Mouse (Mus musculus) intestine, embryonic 15.5 days (tissue): ENCODE measurements around the gene Sfxn4. TPM values are rescaled to one million over a fixed set of nuclear protein-coding genes. Genes with fewer than 3 reads are reported as not detected.

Source experiments
- ATAC-seq: fragments of 200-750 bp; cut with Nextera tagmentation; 2 replicates; pipeline ENCODE4 v1.8.0; 2017; ENCODE audit warnings: moderate TSS enrichment, moderate library complexity
- H3K27ac ChIP-seq: fragments of 300-500 bp; sonication (generic); 2 replicates; pipeline ENCODE4 v1.5.1; 2015; ENCODE audit warnings: mild to moderate bottlenecking, inconsistent platforms
- H3K27me3 ChIP-seq: fragments of 300-500 bp; sonication (generic); replicated peaks from 2 replicates; pipeline ENCODE4 v1.6.1; 2015; ENCODE audit warnings: inconsistent platforms
- H3K36me3 ChIP-seq: fragments of 300-500 bp; sonication (generic); 2 replicates; pipeline ENCODE4 v1.6.1; 2015; ENCODE audit warnings: inconsistent platforms
- H3K4me1 ChIP-seq: fragments of 300-500 bp; sonication (generic); replicated peaks from 2 replicates; pipeline ENCODE4 v1.6.1; 2015; ENCODE audit warnings: inconsistent platforms
- H3K4me2 ChIP-seq: fragments of 300-500 bp; sonication (generic); replicated peaks from 2 replicates; pipeline ENCODE4 v1.6.1; 2015; ENCODE audit warnings: mild to moderate bottlenecking, inconsistent platforms
- H3K4me3 ChIP-seq: fragments of 300-500 bp; sonication (generic); replicated peaks from 2 replicates; pipeline ENCODE4 v1.5.1; 2015; ENCODE audit warnings: inconsistent platforms
- H3K9ac ChIP-seq: fragments of 300-500 bp; sonication (generic); 2 replicates; pipeline ENCODE4 v1.6.1; 2015; ENCODE audit warnings: inconsistent platforms
- H3K9me3 ChIP-seq: fragments of 300-500 bp; sonication (generic); 2 replicates; pipeline ENCODE4 v1.6.1; 2016; ENCODE audit warnings: inconsistent platforms
- WGBS: fragments of 180-500 bp; shearing (Covaris S2); methylation state at CpG from one replicate; pipeline ENCODE4 v1.1.7; 2015; 5-methylcytosine and 5-hydroxymethylcytosine counted together
- polyA plus RNA-seq: library from polyadenylated mRNA; unstranded; fragments of >200 nt; fragmentation: Nextera tagmentation; extraction: Ambion mirVana; gene quantifications from 2 replicates; pipeline ENCODE4 v1.2.1, GENCODE M21; 2015

The Sfxn4 gene
- polyA plus RNA-seq, 1 experiment from 2014 or later: 5.0 TPM

DNA sequence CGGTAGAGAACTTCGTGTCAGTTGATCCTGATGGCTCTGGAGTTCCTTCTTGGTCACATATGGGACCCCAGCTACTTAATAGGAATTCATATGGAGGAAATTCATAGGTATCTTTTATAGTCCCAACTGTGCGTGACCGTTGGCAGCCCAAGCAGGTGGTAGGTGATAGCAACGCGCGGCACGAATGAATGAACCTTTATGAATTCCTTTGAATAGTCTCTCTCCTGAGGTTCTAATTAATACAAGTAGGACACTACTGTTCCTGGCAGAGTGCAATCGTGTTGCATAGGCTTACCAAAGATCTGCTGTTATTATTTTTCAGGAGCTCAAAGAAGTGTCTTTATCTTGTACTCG, 49.3 kb downstream of the Sfxn4 start:
- no peaks in the 10 kb centered on the region for H3K36me3 ChIP-seq
- no peaks in the 10 kb centered on the region for H3K9me3 ChIP-seq
- peak overlapping the region; percentile 75 for H3K4me3 ChIP-seq
- no peaks in the 10 kb centered on the region for H3K27me3 ChIP-seq
- 0 out of 2 replicates have a peak, but pooled peaks cover 4% of the 10 kb centered on the region for H3K4me1 ChIP-seq
- H3K27ac ChIP-seq: 0 out of 2 replicates have a peak overlapping the region, but pooled peaks have one; percentile 76
- ATAC-seq: no peak
- peak overlapping the region; percentile 77 for H3K4me2 ChIP-seq
- H3K9ac ChIP-seq: peak overlapping the region; percentile 78
- 15% methylated on average over 10 of the region's 10 CpGs for WGBS

DNA sequence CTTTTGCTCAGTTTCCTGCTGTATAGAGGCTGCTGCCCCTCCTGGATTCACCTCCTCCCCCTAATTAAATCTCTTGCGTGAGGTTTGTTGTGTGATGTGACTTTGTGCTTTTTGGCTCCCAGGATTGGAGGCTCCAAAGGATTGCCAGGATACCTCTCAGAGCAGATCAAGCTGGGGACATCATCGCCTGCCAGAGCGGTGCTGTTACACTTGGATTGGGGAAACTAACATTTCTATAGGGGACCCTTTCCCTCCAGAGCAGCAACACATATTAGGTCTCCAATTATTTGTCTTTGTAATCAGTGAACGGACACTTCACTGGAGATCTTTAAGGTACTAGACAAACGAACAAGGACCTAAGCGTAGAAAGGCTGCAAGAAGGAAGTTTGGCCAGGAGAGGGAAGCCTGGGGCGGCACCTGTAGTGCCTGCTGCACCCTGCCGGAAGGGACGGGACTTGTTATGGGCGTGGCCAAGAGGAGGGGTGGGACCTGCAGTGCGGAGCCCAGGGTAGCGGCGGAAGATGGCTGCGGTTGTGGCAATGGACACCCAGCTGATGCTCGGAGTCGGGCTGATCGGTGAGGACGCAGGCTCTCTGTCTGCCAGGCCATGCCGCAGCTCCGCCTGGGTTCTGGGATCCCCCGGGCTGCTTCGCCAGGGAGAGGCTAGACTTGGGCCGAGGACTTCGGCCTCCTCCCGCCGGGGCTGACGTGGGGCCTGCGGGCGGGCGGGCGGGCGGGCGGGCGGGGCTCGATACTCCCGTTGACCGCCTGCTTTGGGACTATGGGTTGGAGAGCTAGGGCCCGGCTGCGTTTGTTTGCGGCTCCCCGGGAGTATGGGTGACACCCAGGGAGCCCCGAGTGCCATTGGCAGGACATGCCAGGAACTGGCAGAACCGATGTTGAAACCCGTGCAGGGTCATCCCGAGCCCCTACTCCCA, 49.9 kb downstream of the Sfxn4 start, which contains the start of gene Fam45a:
TSS of gene Fam45a (plus strand) at position 488 of the 938 bp plus-strand sequence.
- 2% methylated on average over 42 of the region's 45 CpGs for WGBS
- Histone ChIP-seq H3K4me2 (peak within 1 kb of the TSS; percentile 77), H3K4me1 (0 out of 2 replicates have a peak, but pooled peaks cover 4% of the 10 kb centered on the region), H3K9me3 (no peaks in the 10 kb centered on the region), H3K27ac (peak within 1 kb of the TSS; percentile 76), H3K36me3 (no peaks in the 10 kb centered on the region), H3K9ac (peak within 1 kb of the TSS; percentile 78), H3K27me3 (no peaks in the 10 kb centered on the region), H3K4me3 (peak within 1 kb of the TSS; percentile 75)
- ATAC-seq: peak; percentile 100

DNA sequence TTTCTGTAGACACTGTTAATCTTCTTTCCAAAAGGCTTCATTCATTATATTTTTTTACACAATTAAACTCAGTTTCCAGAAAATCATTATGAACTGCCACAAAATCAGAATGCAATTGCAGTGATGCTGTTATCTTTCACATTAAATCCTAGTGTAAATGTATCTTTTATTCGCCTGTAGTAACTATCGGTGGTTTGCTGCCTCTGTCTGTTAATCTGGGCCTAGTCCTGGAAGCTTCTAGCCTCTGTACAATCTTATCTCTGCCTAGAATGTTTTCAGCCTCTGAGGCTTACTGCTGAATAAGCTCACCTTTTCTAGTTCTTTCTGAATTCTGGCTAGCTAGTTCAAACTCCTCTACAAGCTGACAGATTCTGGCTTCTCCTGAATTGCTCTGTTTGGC, 51.4 kb downstream of the Sfxn4 start:
- H3K36me3 ChIP-seq: no peaks in the 10 kb centered on the region
- H3K27ac ChIP-seq: no peak overlapping the region
- H3K9me3 ChIP-seq: no peaks in the 10 kb centered on the region
- no peaks in the 10 kb centered on the region for H3K27me3 ChIP-seq
- no peak overlapping the region for H3K4me2 ChIP-seq
- H3K9ac ChIP-seq: no peak overlapping the region
- 91% methylated on average over 2 of the region's 2 CpGs for WGBS
- H3K4me1 ChIP-seq: 0 out of 2 replicates have a peak, but pooled peaks cover 4% of the 10 kb centered on the region
- H3K4me3 ChIP-seq: no peak overlapping the region
- no peak for ATAC-seq

DNA sequence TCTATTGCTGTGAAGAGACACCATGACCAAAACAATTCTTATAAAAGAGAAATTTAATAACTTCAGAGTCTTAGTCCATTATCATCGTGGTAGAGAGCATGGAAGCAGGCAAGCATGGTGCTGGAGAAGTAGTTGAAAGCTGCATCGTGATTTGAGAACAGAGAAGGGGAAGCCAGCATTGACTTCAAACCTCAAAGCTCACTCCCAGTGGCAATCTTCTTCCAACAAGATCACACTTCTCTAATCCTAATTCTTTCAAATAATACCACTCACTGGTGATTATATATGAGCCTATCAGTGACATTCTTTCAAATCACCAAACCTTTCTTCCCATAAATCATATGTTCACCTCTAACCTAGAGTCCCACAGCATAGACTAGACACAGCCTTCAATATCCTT, 56.4 kb downstream of the Sfxn4 start:
- no peak overlapping the region for H3K9ac ChIP-seq
- WGBS: 67% methylated on average over 2 of the region's 2 CpGs
- no peak overlapping the region for H3K4me3 ChIP-seq
- H3K27ac ChIP-seq: no peak overlapping the region
- no peaks in the 10 kb centered on the region for H3K36me3 ChIP-seq
- ATAC-seq: no peak
- H3K4me1 ChIP-seq: no peaks in the 10 kb centered on the region
- H3K4me2 ChIP-seq: no peak overlapping the region
- H3K27me3 ChIP-seq: no peaks in the 10 kb centered on the region
- H3K9me3 ChIP-seq: no peaks in the 10 kb centered on the region

GRCm38 (mm10) chr19:60799867-60800569, 61.3 kb downstream of the Sfxn4 start:
- 71% methylated on average over 7 of the region's 7 CpGs for WGBS
- no peaks in the 10 kb centered on the region for H3K4me1 ChIP-seq
- no peaks in the 10 kb centered on the region for H3K9me3 ChIP-seq
- H3K9ac ChIP-seq: no peak overlapping the region
- H3K4me2 ChIP-seq: no peak overlapping the region
- no peaks in the 10 kb centered on the region for H3K27me3 ChIP-seq
- ATAC-seq: no peak
- H3K36me3 ChIP-seq: no peaks in the 10 kb centered on the region
- no peak overlapping the region for H3K4me3 ChIP-seq
- no peak overlapping the region for H3K27ac ChIP-seq

GRCm38 (mm10) chr19:60797415-60797814, 63.9 kb downstream of the Sfxn4 start:
- H3K4me1 ChIP-seq: no peaks in the 10 kb centered on the region
- no peak overlapping the region for H3K4me3 ChIP-seq
- no peaks in the 10 kb centered on the region for H3K9me3 ChIP-seq
- no peaks in the 10 kb centered on the region for H3K27me3 ChIP-seq
- no peak overlapping the region for H3K4me2 ChIP-seq
- H3K9ac ChIP-seq: no peak overlapping the region
- 84% methylated on average over 2 of the region's 2 CpGs for WGBS
- no peak for ATAC-seq
- H3K36me3 ChIP-seq: no peaks in the 10 kb centered on the region
- no peak overlapping the region for H3K27ac ChIP-seq

DNA sequence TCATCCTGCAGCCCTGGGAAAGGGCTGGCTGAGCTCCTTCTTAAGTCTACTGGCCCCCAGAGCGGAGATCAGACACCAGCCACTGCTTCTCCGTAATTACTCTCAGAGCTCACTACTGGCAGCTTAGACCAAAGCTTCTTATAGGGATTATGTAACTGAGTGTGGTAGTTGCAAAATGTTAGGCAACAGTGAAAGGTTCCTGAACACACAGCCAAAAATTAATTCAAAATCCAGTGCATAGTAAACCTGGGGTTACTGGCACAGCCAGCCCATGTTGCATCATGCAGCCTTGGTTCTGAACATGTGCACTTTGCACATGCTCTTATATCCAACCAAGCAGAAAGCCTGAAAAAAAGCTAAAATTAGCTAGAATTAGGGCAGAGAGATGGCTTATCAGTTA, 66.0 kb downstream of the Sfxn4 start:
- Histone ChIP-seq H3K9ac (no peak overlapping the region), H3K4me2 (no peak overlapping the region), H3K27ac (no peak overlapping the region), H3K4me1 (no peaks in the 10 kb centered on the region), H3K36me3 (no peaks in the 10 kb centered on the region), H3K27me3 (no peaks in the 10 kb centered on the region), H3K9me3 (no peaks in the 10 kb centered on the region), H3K4me3 (no peak overlapping the region)
- WGBS: 84% methylated on average over 2 of the region's 2 CpGs
- no peak for ATAC-seq

DNA sequence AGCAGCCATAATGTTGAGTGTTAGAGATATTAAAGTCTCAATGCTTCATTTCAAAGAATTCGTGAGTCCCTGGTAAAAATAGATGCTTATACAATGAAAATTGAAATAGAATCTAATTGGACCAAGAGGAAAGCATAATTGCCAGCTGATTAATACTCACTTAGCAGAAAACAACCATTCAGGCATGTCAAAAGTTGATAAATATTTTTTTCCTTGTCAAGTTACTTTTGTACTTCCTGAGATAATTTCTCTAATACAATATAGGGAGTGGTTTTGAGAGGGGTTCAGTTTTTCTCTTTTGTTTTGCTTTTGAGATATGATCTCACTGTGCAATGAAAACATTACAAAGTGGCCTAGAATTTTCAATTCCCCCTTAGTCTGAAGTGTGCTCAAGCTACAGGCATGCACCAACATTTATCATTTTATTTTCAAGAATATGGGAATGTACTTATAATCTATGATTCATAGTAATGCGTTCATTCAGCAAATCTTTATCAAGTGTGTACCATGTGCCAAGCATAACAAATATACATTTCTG, 68.0 kb downstream of the Sfxn4 start:
- Histone ChIP-seq H3K4me2 (no peak overlapping the region), H3K4me3 (no peak overlapping the region), H3K9ac (no peak overlapping the region), H3K27me3 (no peaks in the 10 kb centered on the region), H3K9me3 (no peaks in the 10 kb centered on the region), H3K36me3 (no peaks in the 10 kb centered on the region), H3K4me1 (no peaks in the 10 kb centered on the region), H3K27ac (no peak overlapping the region)
- no peak for ATAC-seq
- WGBS: 79% methylated on average over 2 of the region's 2 CpGs

GRCm38 (mm10) chr19:60791164-60791563, 70.1 kb downstream of the Sfxn4 start:
- Histone ChIP-seq H3K36me3 (no peaks in the 10 kb centered on the region), H3K4me2 (peak overlapping the region; percentile 60), H3K4me3 (peak overlapping the region; percentile 91), H3K27ac (peak overlapping the region; percentile 98), H3K4me1 (peaks cover 4% of the 10 kb centered on the region; the same call in 1 of the 2 replicates), H3K9ac (peak overlapping the region; percentile 99), H3K27me3 (no peaks in the 10 kb centered on the region), H3K9me3 (no peaks in the 10 kb centered on the region)
- no peak; the same call in 1 of the 2 replicates for ATAC-seq
- 20% methylated on average over 9 of the region's 9 CpGs for WGBS

- Histone ChIP-seq H3K4me2 (peak within 1 kb of the TSS; percentile 60), H3K27me3 (no peaks in the 10 kb centered on the region), H3K27ac (peak within 1 kb of the TSS; percentile 98), H3K9ac (peak within 1 kb of the TSS; percentile 99), H3K4me1 (peaks cover 4% of the 10 kb centered on the region; the same call in 1 of the 2 replicates), H3K36me3 (no peaks in the 10 kb centered on the region), H3K9me3 (no peaks in the 10 kb centered on the region), H3K4me3 (peak within 1 kb of the TSS; percentile 91)
- peak; percentile 97 for ATAC-seq
- WGBS: under 1% methylated on average over 57 of the region's 57 CpGs
These were observed 70.6 kb downstream of the Sfxn4 start, which contains the start of gene Eif3a for GRCm38 (mm10) chr19:60790551-60791161. Gene Eif3a, minus strand, starts transcription at chr19:60790658.

- under 1% methylated on average over 60 of the region's 60 CpGs for WGBS
- Histone ChIP-seq H3K4me2 (peak overlapping the region; percentile 60), H3K9me3 (no peaks in the 10 kb centered on the region), H3K27ac (peak overlapping the region; percentile 98), H3K9ac (peak overlapping the region; percentile 99), H3K4me1 (peaks cover 4% of the 10 kb centered on the region; the same call in 1 of the 2 replicates), H3K27me3 (no peaks in the 10 kb centered on the region), H3K4me3 (peak overlapping the region; percentile 91), H3K36me3 (no peaks in the 10 kb centered on the region)
- peak; percentile 68 for ATAC-seq
These were observed 71.3 kb downstream of the Sfxn4 start for GRCm38 (mm10) chr19:60789919-60790506.
